Mouse (Mus musculus) kidney, adult 2 months (tissue): Measurements from ENCODE around the gene Syt1.

Experiments used
- CTCF ChIP-seq: fragments of 200-500 bp; conservative IDR thresholded peaks from 2 replicates; pipeline ENCODE4 v1.5.1; 2011; ENCODE audit warnings: low read depth, mild to moderate bottlenecking, control low read depth, low read length, moderate library complexity, mixed read lengths; ENCODE audit not compliant: insufficient read depth, insufficient read length
- POLR2A ChIP-seq: fragments of 200-500 bp; IDR thresholded peaks from one replicate; pipeline ENCODE4 v1.6.1; 2011; ENCODE audit warnings: low read depth, low read length, control low read depth

GRCm38 (mm10) chr10:108514671-108515070 is 496.1 kb downstream of the Syt1 start:
- TF ChIP-seq CTCF (no peak), POLR2A (no peak)
